Mouse (Mus musculus) liver, adult 10 weeks (tissue): ENCODE results near the gene Rhob. TPM values are rescaled to one million over a fixed set of nuclear protein-coding genes. Genes with fewer than 3 reads are reported as not detected.

Experiments used
- polyA plus RNA-seq: library from polyadenylated mRNA; stranded (reverse); fragments of 350-450 nt; fragmentation: Illumina TruSeq; extraction: RNeasy Lipid Tissue Mini Kit (QIAGEN cat#74804); gene quantifications from one replicate; pipeline ENCODE4 v1.2.3, GENCODE M21; 2014; ENCODE audit warnings: low read depth, low replicate concordance

Rhob gene
- polyA plus RNA-seq = 16.4 TPM

DNA sequence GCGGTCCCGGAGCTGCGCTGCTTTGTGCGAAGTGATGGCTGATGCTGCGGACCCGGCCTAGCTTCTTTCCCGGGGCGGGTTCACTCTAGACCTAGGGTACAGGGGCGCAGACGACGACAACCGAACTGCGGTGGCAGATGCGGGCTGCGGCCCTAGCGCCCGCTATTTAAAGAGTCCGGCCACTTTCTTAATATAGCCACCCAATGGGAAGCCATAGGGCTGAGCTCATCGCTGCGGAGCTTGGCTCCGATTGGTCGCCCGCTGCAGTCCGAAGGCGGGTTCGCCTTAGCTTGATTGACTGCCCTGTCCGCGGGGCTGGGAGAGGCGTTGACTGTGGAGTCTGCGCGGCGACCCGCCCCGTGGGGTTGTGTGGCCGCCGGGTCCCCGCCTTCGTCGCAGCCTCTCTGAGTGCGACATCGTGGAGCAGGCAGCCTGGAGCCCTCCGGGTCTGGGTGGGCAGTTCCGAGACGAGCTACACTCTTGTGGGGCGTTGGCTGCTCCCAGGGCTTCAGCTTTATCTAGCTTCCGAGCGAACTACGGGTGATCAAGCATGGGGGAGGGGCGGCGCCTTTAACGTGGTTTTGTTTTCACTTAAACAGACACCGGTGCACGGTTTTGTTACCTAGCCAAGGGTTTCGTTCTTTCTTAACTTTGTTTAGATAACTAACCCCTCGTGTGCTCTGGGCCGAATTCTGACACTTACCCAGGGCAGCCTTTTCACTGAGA lies at the start of gene Rhob:
Gene Rhob, minus strand, starts transcription at position 139 of the 726 bp plus-strand sequence.

Other genes with a start within 250 kb of the Rhob start
- gene Gdf7, start 198.1 kb downstream of the Rhob start, polyA plus RNA-seq = not detected
- gene Hs1bp3, start 186.6 kb downstream of the Rhob start, polyA plus RNA-seq = 2.2 TPM
- not detected for gene Slc7a15, start 99.1 kb upstream of the Rhob start, polyA plus RNA-seq
- gene Pum2, start 174.1 kb upstream of the Rhob start, polyA plus RNA-seq = 53.3 TPM